Mouse (Mus musculus) olfactory bulb, adult 2 months (tissue): ENCODE results near the gene Tead2.

ENCODE experiments used
- CTCF ChIP-seq: fragments of 200-500 bp; IDR thresholded peaks from 2 replicates; pipeline ENCODE4 v1.5.1; 2012; ENCODE audit warnings: low read depth, mild to moderate bottlenecking, low read length, moderate library complexity; ENCODE audit not compliant: insufficient read depth
- POLR2A ChIP-seq: fragments of 200-500 bp; IDR thresholded peaks from 2 replicates; pipeline ENCODE4 v1.6.1; 2012; ENCODE audit warnings: mild to moderate bottlenecking, low read depth, low read length, moderate library complexity; ENCODE audit not compliant: insufficient read depth

- TF ChIP-seq POLR2A (no peak), CTCF (no peak)
These were observed 36.1 kb upstream of the Tead2 start, which contains the start of gene Gfy for GRCm38 (mm10) chr7:45179469-45179868.
